Mouse (Mus musculus) heart, embryonic 16.5 days (tissue): ENCODE results near the gene Cdc42se2. TPM values are rescaled to one million over a fixed set of nuclear protein-coding genes. Genes with fewer than 3 reads are reported as not detected.

ENCODE experiments used
- ATAC-seq: fragments of 200-750 bp; cut with Nextera tagmentation; replicated peaks from 2 replicates; pipeline ENCODE4 v1.8.0; 2017; ENCODE audit warnings: moderate number of reproducible peaks; ENCODE audit not compliant: insufficient read depth, low FRiP score; ENCODE audit errors: extremely low read depth
- H3K27ac ChIP-seq: fragments of 300-500 bp; sonication (generic); 2 replicates; pipeline ENCODE4 v1.5.1; 2014; ENCODE audit warnings: mild to moderate bottlenecking, low read length, control low read depth, moderate library complexity
- H3K27me3 ChIP-seq: fragments of 300-500 bp; sonication (generic); 2 replicates; pipeline ENCODE4 v1.6.1; 2014; ENCODE audit warnings: low read length, mixed read lengths; ENCODE audit not compliant: control insufficient read depth, insufficient read depth
- H3K36me3 ChIP-seq: fragments of 300-500 bp; sonication (generic); 2 replicates; pipeline ENCODE4 v1.6.1; 2014; ENCODE audit not compliant: control insufficient read depth, insufficient read depth
- H3K4me1 ChIP-seq: fragments of 300-500 bp; sonication (generic); 2 replicates; pipeline ENCODE4 v1.6.1; 2014; ENCODE audit warnings: low read length, mixed read lengths; ENCODE audit not compliant: control insufficient read depth, insufficient read depth
- H3K4me2 ChIP-seq: fragments of 300-500 bp; sonication (generic); 2 replicates; pipeline ENCODE4 v1.6.1; 2014; ENCODE audit warnings: low read depth, mild to moderate bottlenecking, control low read depth, low read length
- H3K4me3 ChIP-seq: fragments of 300-500 bp; sonication (generic); 2 replicates; pipeline ENCODE4 v1.5.1; 2014; ENCODE audit warnings: mild to moderate bottlenecking, control low read depth, low read length
- H3K9ac ChIP-seq: fragments of 300-500 bp; sonication (generic); 2 replicates; pipeline ENCODE4 v1.6.1; 2014; ENCODE audit warnings: low read length, control low read depth
- H3K9me3 ChIP-seq: fragments of 300-500 bp; sonication (generic); replicated peaks from 2 replicates; pipeline ENCODE4 v1.6.1; 2016; ENCODE audit warnings: low read length; ENCODE audit not compliant: control insufficient read depth
- WGBS: fragments of 180-500 bp; shearing (Covaris S2); extraction: QIAGEN DNeasy Blood & Tissue Kit; methylation state at CpG from one replicate; pipeline ENCODE4 v1.1.7; 2014; 5-methylcytosine and 5-hydroxymethylcytosine counted together
- polyA plus RNA-seq: library from polyadenylated mRNA; unstranded; fragments of >200 nt; fragmentation: Nextera tagmentation; extraction: Ambion mirVana; gene quantifications from 2 replicates; pipeline ENCODE4 v1.2.1, GENCODE M21; 2015

Gene Cdc42se2
- polyA plus RNA-seq, 1 experiment from 2014 or later, result 76.1 TPM

DNA sequence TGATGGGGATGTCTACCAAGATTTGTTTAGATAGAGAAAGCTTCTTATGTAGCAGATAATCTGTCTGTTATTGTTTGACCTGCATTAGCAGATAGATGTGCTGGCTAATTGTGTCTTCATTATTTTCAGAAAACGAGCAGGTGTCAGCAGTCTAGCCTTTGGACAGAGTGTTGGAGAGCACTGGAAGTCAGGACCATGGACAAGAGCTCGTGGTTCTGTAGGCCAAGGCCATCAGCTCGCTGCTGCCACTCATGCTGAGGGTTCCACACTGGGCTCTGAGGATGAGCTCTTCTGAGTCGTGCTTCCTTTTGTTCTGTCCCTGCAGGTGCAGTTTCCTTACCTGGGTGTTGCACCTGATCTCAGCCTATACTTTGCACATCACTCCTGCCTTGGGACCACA lies 91.5 kb downstream of the Cdc42se2 start:
- WGBS, result 48% methylated on average over 4 of the region's 4 CpGs
- H3K36me3 ChIP-seq, result peaks cover 35% of the 10 kb centered on the region

GRCm38 (mm10) chr11:54694291-54694690 lies 93.2 kb downstream of the Cdc42se2 start:
- 78% methylated on average over 8 of the region's 8 CpGs for WGBS
- Histone ChIP-seq H3K9me3 (no peaks in the 10 kb centered on the region), H3K27me3 (no peaks in the 10 kb centered on the region), H3K9ac (no peak overlapping the region), H3K4me1 (no peaks in the 10 kb centered on the region), H3K4me3 (no peak overlapping the region), H3K4me2 (no peak overlapping the region), H3K27ac (no peak overlapping the region), H3K36me3 (peaks cover 41% of the 10 kb centered on the region)
- no peak for ATAC-seq

More for the DNA sequence above, 91.5 kb downstream of the Cdc42se2 start:
- ATAC-seq, result no peak
- Histone ChIP-seq H3K4me1 (no peaks in the 10 kb centered on the region), H3K4me3 (no peak overlapping the region), H3K9me3 (no peaks in the 10 kb centered on the region), H3K27me3 (no peaks in the 10 kb centered on the region), H3K9ac (no peak overlapping the region), H3K4me2 (no peak overlapping the region), H3K27ac (no peak overlapping the region)

- no peak overlapping the region for H3K4me3 ChIP-seq
- H3K9me3 ChIP-seq, result no peaks in the 10 kb centered on the region
- no peaks in the 10 kb centered on the region for H3K4me1 ChIP-seq
- ATAC-seq, result no peak
- no peak overlapping the region for H3K9ac ChIP-seq
- H3K4me2 ChIP-seq, result no peak overlapping the region
- no peaks in the 10 kb centered on the region for H3K27me3 ChIP-seq
- H3K36me3 ChIP-seq, result peaks cover 41% of the 10 kb centered on the region
- WGBS, result 64% methylated on average over 6 of the region's 6 CpGs
- H3K27ac ChIP-seq, result no peak overlapping the region
Observed at GRCm38 (mm10) chr11:54693696-54694095, 93.8 kb downstream of the Cdc42se2 start.

GRCm38 (mm10) chr11:54691179-54691578 lies 96.3 kb downstream of the Cdc42se2 start:
- H3K27ac ChIP-seq, result no peak overlapping the region
- ATAC-seq, result no peak
- H3K4me2 ChIP-seq, result no peak overlapping the region
- no peak overlapping the region for H3K9ac ChIP-seq
- no peaks in the 10 kb centered on the region for H3K27me3 ChIP-seq
- no peaks in the 10 kb centered on the region for H3K9me3 ChIP-seq
- no peaks in the 10 kb centered on the region for H3K4me1 ChIP-seq
- WGBS, result 73% methylated on average over 4 of the region's 4 CpGs
- H3K4me3 ChIP-seq, result no peak overlapping the region
- H3K36me3 ChIP-seq, result peaks cover 36% of the 10 kb centered on the region

GRCm38 (mm10) chr11:54690171-54690570 lies 97.3 kb downstream of the Cdc42se2 start:
- Histone ChIP-seq H3K36me3 (peaks cover 35% of the 10 kb centered on the region), H3K27ac (no peak overlapping the region), H3K9ac (no peak overlapping the region), H3K4me2 (no peak overlapping the region), H3K9me3 (no peaks in the 10 kb centered on the region), H3K4me1 (no peaks in the 10 kb centered on the region), H3K4me3 (no peak overlapping the region), H3K27me3 (no peaks in the 10 kb centered on the region)
- no peak for ATAC-seq
- 74% methylated on average over 4 of the region's 4 CpGs for WGBS

DNA sequence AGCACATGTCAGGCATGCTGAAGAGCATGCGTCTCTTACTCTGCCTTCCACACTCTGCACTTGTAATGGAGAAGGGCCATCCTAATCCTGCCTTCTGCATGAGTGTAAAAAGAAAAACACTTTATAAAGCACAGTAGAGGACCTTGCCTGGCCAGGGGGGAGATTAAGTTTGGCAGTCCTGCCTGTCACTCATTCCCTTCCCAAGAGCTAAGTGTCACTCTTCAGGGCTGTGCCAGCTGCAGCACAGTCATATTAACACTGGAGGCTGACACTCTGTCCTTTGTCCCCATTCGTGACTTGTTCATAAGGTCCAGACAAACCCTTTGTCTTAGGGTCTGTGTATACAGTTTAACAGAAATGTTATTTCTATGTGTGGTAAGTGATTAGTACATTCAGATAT lies 102.6 kb downstream of the Cdc42se2 start:
- Histone ChIP-seq H3K4me1 (no peaks in the 10 kb centered on the region), H3K36me3 (peaks cover 35% of the 10 kb centered on the region), H3K9me3 (no peaks in the 10 kb centered on the region), H3K4me3 (no peak overlapping the region), H3K27ac (no peak overlapping the region), H3K9ac (no peak overlapping the region), H3K4me2 (no peak overlapping the region), H3K27me3 (no peaks in the 10 kb centered on the region)
- no peak for ATAC-seq
- 65% methylated on average over 2 of the region's 2 CpGs for WGBS

DNA sequence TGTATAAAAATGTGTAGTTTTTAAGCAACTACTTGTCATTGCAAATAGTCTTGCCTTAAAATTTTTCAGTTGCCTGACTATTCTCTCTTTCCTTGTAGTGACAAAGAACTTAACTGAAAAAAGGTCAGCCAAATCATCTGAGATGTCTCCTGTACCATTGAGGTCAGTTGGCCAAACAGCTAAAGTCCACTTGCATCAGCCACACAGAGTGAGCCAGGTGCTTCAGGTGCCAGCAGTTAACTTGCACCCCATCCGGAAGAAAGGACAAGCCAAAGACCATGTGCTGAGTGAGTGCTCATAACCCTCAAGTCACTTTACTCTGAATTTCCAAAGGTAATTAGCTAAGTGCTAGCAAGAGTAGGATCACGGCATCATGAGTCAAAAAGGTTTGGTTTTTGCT lies 108.3 kb downstream of the Cdc42se2 start:
- Histone ChIP-seq H3K4me1 (no peaks in the 10 kb centered on the region), H3K27ac (no peak overlapping the region), H3K9me3 (no peaks in the 10 kb centered on the region), H3K27me3 (no peaks in the 10 kb centered on the region), H3K4me3 (no peak overlapping the region), H3K9ac (no peak overlapping the region), H3K4me2 (no peak overlapping the region), H3K36me3 (peaks cover 43% of the 10 kb centered on the region)
- 94% methylated on average over 2 of the region's 2 CpGs for WGBS
- ATAC-seq, result no peak

DNA sequence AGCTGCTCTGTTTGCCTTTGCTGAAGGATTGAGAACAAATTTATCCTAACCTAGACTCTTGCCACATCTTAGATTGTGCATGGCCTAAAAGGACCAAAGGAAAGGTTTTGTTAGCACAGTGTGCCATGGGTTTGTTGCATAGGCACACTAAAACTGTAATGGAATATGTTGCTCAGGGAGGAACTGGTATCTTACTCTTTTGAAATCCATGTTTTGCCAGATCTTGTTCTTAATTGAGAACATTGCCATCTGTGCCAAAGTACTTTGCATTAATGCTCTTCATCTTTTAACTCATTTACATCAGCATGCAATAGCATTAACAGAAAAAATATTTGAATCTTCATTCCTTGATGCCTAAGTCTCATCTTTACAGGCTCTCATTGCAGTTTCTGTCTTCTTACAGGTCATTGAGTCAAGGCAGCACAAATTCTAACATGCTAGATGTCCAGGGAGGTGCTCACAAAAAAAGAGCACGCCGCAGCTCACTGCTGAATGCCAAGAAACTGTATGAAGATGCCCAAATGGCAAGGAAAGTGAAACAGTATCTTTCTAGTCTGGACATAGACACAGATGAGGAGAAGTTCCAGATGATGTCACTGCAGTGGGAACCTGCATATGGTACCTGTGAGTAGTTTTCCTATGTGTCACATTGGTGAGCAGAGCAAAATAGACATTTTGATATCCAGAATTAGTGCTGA lies 111.5 kb downstream of the Cdc42se2 start:
- no peak for ATAC-seq
- Histone ChIP-seq H3K9me3 (no peaks in the 10 kb centered on the region), H3K27me3 (no peaks in the 10 kb centered on the region), H3K36me3 (peaks cover 34% of the 10 kb centered on the region), H3K4me3 (no peak overlapping the region), H3K9ac (no peak overlapping the region), H3K27ac (no peak overlapping the region), H3K4me1 (no peaks in the 10 kb centered on the region), H3K4me2 (no peak overlapping the region)
- 94% methylated on average over 2 of the region's 2 CpGs for WGBS

DNA sequence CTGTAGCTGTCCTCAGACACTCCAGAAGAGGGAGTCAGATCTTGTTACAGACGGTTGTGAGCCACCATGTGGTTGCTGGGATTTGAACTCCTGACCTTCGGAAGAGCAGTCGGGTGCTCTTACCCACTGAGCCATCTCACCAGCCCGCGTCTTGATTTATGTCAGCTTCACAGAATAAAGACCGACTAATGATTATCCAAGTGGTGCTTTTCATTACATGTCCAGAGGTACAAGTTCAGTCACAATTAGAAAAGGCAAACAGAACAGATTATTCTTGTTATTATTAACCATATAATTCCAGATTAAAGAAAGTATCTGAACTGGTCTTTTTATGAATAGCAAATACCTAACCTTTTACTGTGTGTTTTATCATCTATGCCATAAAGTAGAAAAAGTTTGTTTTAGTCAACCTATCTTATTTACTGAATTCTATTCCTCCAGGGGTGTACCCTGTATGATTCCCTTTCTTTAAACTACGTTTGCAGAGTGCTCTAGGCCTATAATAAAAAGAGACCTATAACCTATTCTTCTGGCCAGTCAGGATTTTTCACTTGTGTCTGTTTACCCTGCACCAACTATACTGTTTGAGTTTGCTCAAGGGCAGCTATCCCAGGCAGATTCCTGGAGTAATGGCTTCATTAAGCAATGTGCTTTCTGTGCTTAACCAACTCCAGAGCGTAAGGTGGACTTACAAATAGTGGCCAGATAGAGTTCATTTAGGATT lies 113.7 kb downstream of the Cdc42se2 start:
- 84% methylated on average over 8 of the region's 8 CpGs for WGBS
- Histone ChIP-seq H3K4me2 (no peak overlapping the region), H3K27me3 (no peaks in the 10 kb centered on the region), H3K27ac (no peak overlapping the region), H3K4me1 (no peaks in the 10 kb centered on the region), H3K4me3 (no peak overlapping the region), H3K9me3 (no peaks in the 10 kb centered on the region), H3K36me3 (peaks cover 17% of the 10 kb centered on the region; the same call in 1 of the 2 replicates), H3K9ac (no peak overlapping the region)
- no peak for ATAC-seq
